Mouse (Mus musculus) left cerebral cortex, postnatal 10 days (tissue): ENCODE data around the gene Gpr33. TPM values are rescaled to one million over a fixed set of nuclear protein-coding genes. Genes with fewer than 3 reads are reported as not detected.

Experiments used
- DNase-seq, 2 experiments: peaks; one replicate each; pipeline ENCODE4 v3.0.0; 2021 to 2022; ENCODE audit warnings: low spot score in 2 of 2, mixed read lengths in 1 of 2; ENCODE audit errors: extremely low spot score in 1 of 2
- intact Hi-C: fragments of 180-260 bp; cut with DNase I; formaldehyde crosslinking; loops from one replicate; pipeline ENCODE4 v1.15.1; 2025
- total RNA-seq, 2 experiments: library from RNA; stranded (reverse); gene quantifications; 2 replicates each; pipeline ENCODE4 v1.2.3; 2021

Gpr33 gene
- total RNA-seq, 2 experiments from 2014 or later, result not detected

- no peak for DNase-seq
- intact Hi-C loops, result no loop called here
These were observed 31.9 kb downstream of the Gpr33 start for GRCm38 (mm10) chr12:51995738-51996536.

DNA sequence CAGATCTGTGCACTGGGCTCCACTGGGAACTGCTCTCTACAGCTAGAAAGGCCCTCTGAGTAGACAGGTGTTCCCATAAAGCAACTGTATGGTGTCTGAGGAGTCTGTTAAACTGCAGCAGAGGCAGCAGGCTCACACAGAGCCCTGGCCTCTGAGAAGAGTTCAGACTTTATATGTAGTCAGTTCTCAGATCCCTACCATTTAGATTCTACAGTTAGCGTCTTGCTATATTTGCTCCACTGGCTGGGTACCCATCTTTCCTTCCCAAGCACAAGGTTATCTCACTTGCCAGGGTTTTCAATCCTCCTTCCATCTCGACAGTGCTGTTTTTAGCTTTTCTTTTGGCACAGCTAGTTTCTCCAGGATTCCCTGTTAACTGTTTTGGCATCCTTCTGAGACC, 37.2 kb downstream of the Gpr33 start:
- DNase-seq, result no peak

GRCm38 (mm10) chr12:51988536-51988935, 39.3 kb downstream of the Gpr33 start:
- intact Hi-C loops, result no loop called here
- DNase-seq, result no peak

More for the DNA sequence above, 37.2 kb downstream of the Gpr33 start:
- intact Hi-C loops, result loop anchor here (5.0 kb wide), 1 partner anchor 163 kb away; the partner anchor contains the start of gene Hectd1

DNA sequence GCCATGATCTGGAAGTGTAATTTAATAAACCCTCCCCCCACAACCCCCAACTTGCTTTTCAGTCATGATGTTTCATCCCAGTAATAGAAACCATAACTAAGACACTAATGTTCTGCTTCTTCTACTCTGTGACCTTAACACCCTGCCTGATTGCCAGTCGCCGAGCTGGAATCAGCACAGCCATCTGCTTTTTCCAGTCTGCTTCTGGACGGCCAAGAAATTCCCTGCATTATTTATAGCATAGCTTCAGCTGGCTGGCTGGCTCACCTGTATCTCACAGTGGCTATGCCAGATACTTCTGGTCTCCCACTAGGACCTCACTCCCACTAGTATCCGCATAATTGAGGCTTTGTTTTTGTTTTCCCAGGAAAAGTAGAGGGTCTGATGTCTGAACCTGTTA, 42.0 kb downstream of the Gpr33 start:
- DNase-seq, result no peak
- intact Hi-C loops, result no loop called here

- intact Hi-C loops, result no loop called here
- no peak for DNase-seq
These were observed 42.6 kb downstream of the Gpr33 start for GRCm38 (mm10) chr12:51985163-51985748.

- intact Hi-C loops, result no loop called here
- DNase-seq, result no peak
These were observed 44.2 kb downstream of the Gpr33 start for GRCm38 (mm10) chr12:51983625-51984024.

GRCm38 (mm10) chr12:51976531-51976930, 51.3 kb downstream of the Gpr33 start:
- DNase-seq, result no peak
- intact Hi-C loops, result no loop called here

- intact Hi-C loops, result no loop called here
- DNase-seq, result no peak
These were observed 53.5 kb downstream of the Gpr33 start for GRCm38 (mm10) chr12:51974381-51974780.

Other genes starting within 250 kb of the Gpr33 start
- 10 to 100 TPM; 89.9 to 90.7 TPM for gene Hectd1, start 198.5 kb downstream of the Gpr33 start, total RNA-seq
- gene Heatr5a, start 56.7 kb downstream of the Gpr33 start, total RNA-seq, result 1 to 10 TPM; 8.6 to 8.8 TPM
- gene Dtd2, start 21.6 kb downstream of the Gpr33 start, total RNA-seq, result 10 to 100 TPM; 10.0 to 11.1 TPM
- 1 to 10 TPM; 5.0 to 5.6 TPM for gene Nubpl, start 69.7 kb upstream of the Gpr33 start, total RNA-seq